Comparison of ENCODE assay signal across 14 mouse cellular contexts in genomic region chr13:13492151-13492550, GRCm38 (mm10). TPM values are rescaled to one million over a fixed set of nuclear protein-coding genes. Genes with fewer than 3 reads are reported as not detected.
A peak's percentile ranks its signal among the peaks of the same experiment; 100 is the strongest.
DNase-seq lines count a peak whose midpoint lies in the region; ATAC-seq and TF ChIP-seq lines count a peak whose summit lies in the region.
"Had no signal": no experiment of that assay in that cellular context is flagged by ENCODE, and none has a peak within 500 bp of the region (broad histone marks: within the 10 kb centered on the region; RNA-seq: fewer than 3 reads in every experiment).

No protein-coding gene starts in this region.

- no peaks in the 10 kb centered on the region for H3K4me1 ChIP-seq in kidney, adult 2 months (ENCODE audit: control insufficient read depth, insufficient read depth, low read length)
- peaks cover 10% of the 10 kb centered on the region; the same call in 1 of the 2 replicates for H3K4me1 ChIP-seq in limb, embryonic 15.5 days
- no peaks in the 10 kb centered on the region; the same call in 1 of the 2 replicates for H3K4me1 ChIP-seq in thymus, adult 2 months (replicated peaks; ENCODE audit: control insufficient read depth, insufficient read depth, low read length)
- H3K4me1 ChIP-seq in hindbrain, postnatal 0 days (ENCODE audit: insufficient read depth, low read length) = no peaks in the 10 kb centered on the region
- H3K4me1 ChIP-seq: liver, embryonic 13.5 days; midbrain, embryonic 10.5 days had no signal

- no peak for ATAC-seq in limb, embryonic 15.5 days (ENCODE audit: insufficient number of reproducible peaks, low FRiP score, low TSS enrichment, low read depth)
- ATAC-seq in hindbrain, postnatal 0 days = no peak

- no peak overlapping the region for H3K4me3 ChIP-seq in kidney, adult 2 months (ENCODE audit: insufficient read depth, low read depth, low read length)
- no peak overlapping the region for H3K4me3 ChIP-seq in limb, embryonic 15.5 days
- H3K4me3 ChIP-seq in thymus, adult 2 months (ENCODE audit: control insufficient read depth, insufficient read depth, low read length) = no peak overlapping the region
- H3K4me3 ChIP-seq in hindbrain, postnatal 0 days (ENCODE audit: low read length) = no peak overlapping the region
- H3K4me3 ChIP-seq: erythroblast, embryonic 14.5 days; liver, embryonic 13.5 days; midbrain, embryonic 10.5 days had no signal

- H3K27me3 ChIP-seq in kidney, adult 2 months (replicated peaks; ENCODE audit: control insufficient read depth, insufficient read depth, low read length) = no peaks in the 10 kb centered on the region
- H3K27me3 ChIP-seq in limb, embryonic 15.5 days = no peaks in the 10 kb centered on the region
- no peaks in the 10 kb centered on the region for H3K27me3 ChIP-seq in thymus, adult 2 months (ENCODE audit: control insufficient read depth, insufficient read depth, low read length)
- H3K27me3 ChIP-seq in hindbrain, postnatal 0 days (ENCODE audit: insufficient read depth, low read length) = no peaks in the 10 kb centered on the region
- H3K27me3 ChIP-seq: liver, embryonic 13.5 days had no signal

- no peaks in the 10 kb centered on the region for H3K36me3 ChIP-seq in kidney, adult 2 months (ENCODE audit: control insufficient read depth, insufficient read depth, low read length)
- peaks cover 5% of the 10 kb centered on the region; the same call in 1 of the 2 replicates for H3K36me3 ChIP-seq in limb, embryonic 15.5 days
- no peaks in the 10 kb centered on the region for H3K36me3 ChIP-seq in thymus, adult 2 months (ENCODE audit: control insufficient read depth, insufficient read depth, low read length)
- no peaks in the 10 kb centered on the region for H3K36me3 ChIP-seq in hindbrain, postnatal 0 days (ENCODE audit: insufficient read depth, low read length)
- H3K36me3 ChIP-seq: midbrain, embryonic 10.5 days had no signal

- H3K9me3 ChIP-seq in limb, embryonic 15.5 days = no peaks in the 10 kb centered on the region
- no peaks in the 10 kb centered on the region for H3K9me3 ChIP-seq in hindbrain, postnatal 0 days (ENCODE audit: low read length)
- H3K9me3 ChIP-seq: liver, embryonic 13.5 days; midbrain, embryonic 10.5 days had no signal

- peak; percentile 96 for DNase-seq in heart, adult 11 months
- DNase-seq in heart, postnatal 36 days = no peak
- DNase-seq in kidney, postnatal 4 days = peak; percentile 25 to 43
- no peak for DNase-seq in kidney, adult 2 months
- DNase-seq in NIH3T3 (ENCODE audit: low read depth) = peak; percentile 17
- DNase-seq in thymus, adult 2 months = no peak
- no peak for DNase-seq in hindbrain, postnatal 0 days (ENCODE audit: low spot score)
- DNase-seq: adrenal gland, postnatal 10 days; cerebellum, postnatal 36 days; kidney, postnatal 36 days; liver, embryonic 13.5 days had no signal

- no peak overlapping the region for H3K27ac ChIP-seq in kidney, adult 2 months (ENCODE audit: insufficient read depth, low read depth, low read length)
- H3K27ac ChIP-seq in limb, embryonic 15.5 days = peak overlapping the region; percentile 38; the same call in 1 of the 2 replicates
- H3K27ac ChIP-seq in thymus, adult 2 months (ENCODE audit: control insufficient read depth, insufficient read depth, low read length) = no peak overlapping the region
- H3K27ac ChIP-seq in hindbrain, postnatal 0 days = no peak overlapping the region
- H3K27ac ChIP-seq: liver, embryonic 13.5 days; midbrain, embryonic 10.5 days had no signal

- no peak overlapping the region for H3K4me2 ChIP-seq in limb, embryonic 15.5 days
- H3K4me2 ChIP-seq in hindbrain, postnatal 0 days (ENCODE audit: low read depth, low read length) = no peak overlapping the region
- H3K4me2 ChIP-seq: liver, embryonic 13.5 days had no signal

- no peak for TF ChIP-seq POLR2A in kidney, adult 2 months (IDR thresholded peaks at IDR 0.05; ENCODE audit: low read depth, low read length)
- TF ChIP-seq POLR2A in thymus, adult 2 months (IDR thresholded peaks at IDR 0.05; ENCODE audit: control insufficient read depth, extremely low read depth, insufficient read depth, low read length, poor library complexity) = no peak

- intact Hi-C loops in heart, postnatal 36 days (cut with DNase I) = no loop called here

- H3K9ac ChIP-seq in limb, embryonic 15.5 days = no peak overlapping the region
- no peak overlapping the region for H3K9ac ChIP-seq in hindbrain, postnatal 0 days (replicated peaks; ENCODE audit: low read length)
- H3K9ac ChIP-seq: liver, embryonic 13.5 days had no signal

- WGBS in kidney, adult 2 months = 56% methylated on average over 2 of the region's 2 CpGs
- WGBS in limb, embryonic 15.5 days = 53% methylated on average over 2 of the region's 2 CpGs
- 69% methylated on average over 2 of the region's 2 CpGs for WGBS in thymus, adult 2 months
- 73% methylated on average over 2 of the region's 2 CpGs for WGBS in hindbrain, postnatal 0 days

- TF ChIP-seq CTCF in kidney, adult 2 months (conservative IDR thresholded peaks at IDR 0.05; ENCODE audit: insufficient read depth, insufficient read length, low read depth, low read length) = no peak
- TF ChIP-seq CTCF in thymus, adult 2 months (IDR thresholded peaks at IDR 0.05; ENCODE audit: borderline replicate concordance, control insufficient read depth, extremely low read depth, insufficient read depth, low read length, poor library complexity) = no peak
- TF ChIP-seq CTCF in hindbrain, postnatal 0 days (IDR thresholded peaks at IDR 0.05; ENCODE audit: low read depth) = no peak

RNA-seq across cellular contexts. Expression of gene Nid1, which starts 54.8 kb away (rescaled TPM):
- total RNA-seq in heart, postnatal 36 days (2021) = 100 to 1,000 TPM in 1 of 2 experiments, 10 to 100 TPM in 1; 81.2 to 107 TPM
- 64.6 and 67.6 TPM in 2 replicates for polyA plus RNA-seq in kidney, adult 2 months (2012; rRNA removed)
- polyA plus RNA-seq in limb, embryonic 15.5 days (2015; fragmentation: Nextera tagmentation; extraction: Ambion mirVana) = 116 and 134 TPM in 2 replicates
- 15.8 and 19.0 TPM in 2 replicates for polyA plus RNA-seq in thymus, adult 2 months (2012; rRNA removed)
- 120 and 136 TPM in 2 replicates for total RNA-seq in hindbrain, postnatal 0 days (2014; rRNA removed)
- polyA plus RNA-seq in hindbrain, postnatal 0 days (2015; fragmentation: Nextera tagmentation; extraction: Ambion mirVana) = 51.9 and 56.7 TPM in 2 replicates
- polyA plus RNA-seq: erythroblast, embryonic 14.5 days had no signal

Comparison
In these comparisons a context has a peak if more than half of its experiments do, and no peak if none do; other contexts are left out.
1. DNase-seq: peak in heart, adult 11 months (single experiment), kidney, postnatal 4 days (2 of 2) and NIH3T3 (single experiment); none in heart, postnatal 36 days (0 of 2), kidney, adult 2 months (single experiment), thymus, adult 2 months (single experiment) and hindbrain, postnatal 0 days (single experiment).